ENCODE assay signal across 27 mouse cellular contexts in genomic region chr12:116512482-116512881, GRCm38 (mm10). TPM values are rescaled to one million over a fixed set of nuclear protein-coding genes. Genes with fewer than 3 reads are reported as not detected.
"Had no signal": no experiment of that assay in that cellular context is flagged by ENCODE, and none has a peak within 500 bp of the region (broad histone marks: within the 10 kb centered on the region; RNA-seq: fewer than 3 reads in every experiment).

No protein-coding gene starts in this region.

- H3K27me3 ChIP-seq: heart, embryonic 12.5 days; intestine, embryonic 15.5 days; limb, embryonic 13.5 days; limb, embryonic 15.5 days; liver, embryonic 12.5 days had no signal

- ATAC-seq: inflammation-experienced regulatory T-cells, adult 6 months; intestine, embryonic 15.5 days; liver, embryonic 12.5 days had no signal

- H3K27ac ChIP-seq: gastrocnemius, adult 2 months; heart, embryonic 10.5 days; hindbrain, embryonic 10.5 days; hindbrain, embryonic 14.5 days; intestine, embryonic 15.5 days; kidney, postnatal 0 days; limb, embryonic 13.5 days; limb, embryonic 15.5 days; liver, embryonic 12.5 days; liver, embryonic 14.5 days had no signal

- H3K4me3 ChIP-seq: gastrocnemius, adult 2 months; heart, embryonic 10.5 days; heart, embryonic 12.5 days; hindbrain, embryonic 10.5 days; intestine, embryonic 15.5 days; limb, embryonic 13.5 days; limb, embryonic 15.5 days; liver, embryonic 12.5 days had no signal

- H3K4me2 ChIP-seq: heart, embryonic 12.5 days; hindbrain, embryonic 14.5 days; intestine, embryonic 15.5 days; limb, embryonic 13.5 days; limb, embryonic 15.5 days; liver, embryonic 12.5 days had no signal

- H3K36me3 ChIP-seq: heart, embryonic 10.5 days; heart, embryonic 12.5 days; hindbrain, embryonic 10.5 days; intestine, embryonic 15.5 days; limb, embryonic 13.5 days; limb, embryonic 15.5 days; liver, embryonic 12.5 days had no signal

- DNase-seq: gastrocnemius, adult 2 months; gastrocnemius, postnatal 10 days; gastrocnemius, postnatal 25 days; heart, adult 18-20 months; heart, postnatal 10 days; heart, postnatal 4 days; kidney, adult 18-20 months; kidney, adult 8-10 months; kidney, postnatal 14 days; kidney, postnatal 36 days; layer of hippocampus, adult 9-11 months; layer of hippocampus, postnatal 36 days; left cerebral cortex, postnatal 4 days had no signal

- H3K9ac ChIP-seq: heart, embryonic 12.5 days; hindbrain, embryonic 14.5 days; intestine, embryonic 15.5 days; limb, embryonic 13.5 days; limb, embryonic 15.5 days; liver, embryonic 12.5 days; liver, embryonic 14.5 days had no signal

- H3K9me3 ChIP-seq: heart, embryonic 10.5 days; heart, embryonic 12.5 days; hindbrain, embryonic 10.5 days; intestine, embryonic 15.5 days; limb, embryonic 13.5 days; limb, embryonic 15.5 days; liver, embryonic 12.5 days had no signal

- H3K4me1 ChIP-seq: heart, embryonic 10.5 days; heart, embryonic 12.5 days; hindbrain, embryonic 10.5 days; intestine, embryonic 15.5 days; limb, embryonic 13.5 days; limb, embryonic 15.5 days; liver, embryonic 12.5 days had no signal

RNA-seq across cellular contexts. Expression of gene Ptprn2, which starts 27.0 kb away (rescaled TPM):
- total RNA-seq: gastrocnemius, adult 2 months; gastrocnemius, postnatal 25 days; granulocyte monocyte progenitor cell, adult 5-6 weeks; heart, postnatal 25 days had no signal
- polyA plus RNA-seq: limb, embryonic 11.5 days; liver, embryonic 12.5 days had no signal
